Mouse (Mus musculus) midbrain, embryonic 16.5 days (tissue): ENCODE data around the gene Mettl7a3. TPM values are rescaled to one million over a fixed set of nuclear protein-coding genes. Genes with fewer than 3 reads are reported as not detected.
"Not testable (repeated sequence)": the region's sequence is repeated elsewhere in the genome, so short reads cannot be mapped to it uniquely, and the experiment has no call there.

Source experiments
- ATAC-seq: fragments of 200-750 bp; cut with Nextera tagmentation; 2 replicates; pipeline ENCODE4 v1.8.0; 2017; ENCODE audit warnings: moderate TSS enrichment
- H3K27ac ChIP-seq: fragments of 300-500 bp; sonication (generic); 2 replicates; pipeline ENCODE4 v1.5.1; 2014; ENCODE audit warnings: mild to moderate bottlenecking, low read length, mixed read lengths
- H3K27me3 ChIP-seq: fragments of 300-500 bp; sonication (generic); 2 replicates; pipeline ENCODE4 v1.6.1; 2014; ENCODE audit warnings: low read depth, low read length, mixed read lengths; ENCODE audit not compliant: control insufficient read depth, insufficient read depth
- H3K36me3 ChIP-seq: fragments of 300-500 bp; sonication (generic); 2 replicates; pipeline ENCODE4 v1.6.1; 2014; ENCODE audit warnings: mild to moderate bottlenecking, low read length, moderate library complexity, mixed read lengths; ENCODE audit not compliant: control insufficient read depth, insufficient read depth
- H3K4me1 ChIP-seq: fragments of 300-500 bp; sonication (generic); 2 replicates; pipeline ENCODE4 v1.6.1; 2014; ENCODE audit warnings: mild to moderate bottlenecking, low read length, mixed read lengths; ENCODE audit not compliant: control insufficient read depth, insufficient read depth
- H3K4me2 ChIP-seq: fragments of 300-500 bp; sonication (generic); 2 replicates; pipeline ENCODE4 v1.6.1; 2014; ENCODE audit warnings: mild to moderate bottlenecking, low read length, mixed read lengths
- H3K4me3 ChIP-seq: fragments of 300-500 bp; sonication (generic); 2 replicates; pipeline ENCODE4 v1.5.1; 2014; ENCODE audit warnings: low read depth, mild to moderate bottlenecking, low read length, moderate library complexity, mixed read lengths
- H3K9ac ChIP-seq: fragments of 300-500 bp; sonication (generic); 2 replicates; pipeline ENCODE4 v1.6.1; 2014; ENCODE audit warnings: low read depth, low read length, mixed read lengths
- H3K9me3 ChIP-seq: fragments of 300-500 bp; sonication (generic); replicated peaks from 2 replicates; pipeline ENCODE4 v1.6.1; 2014; ENCODE audit warnings: mild to moderate bottlenecking, low read length, mixed read lengths; ENCODE audit not compliant: control insufficient read depth, poor library complexity, severe bottlenecking
- WGBS: fragments of 180-500 bp; shearing (Covaris S2); extraction: QIAGEN DNeasy Blood & Tissue Kit; methylation state at CpG from one replicate; pipeline ENCODE4 v1.1.7; 2014; 5-methylcytosine and 5-hydroxymethylcytosine counted together
- polyA plus RNA-seq: library from polyadenylated mRNA; unstranded; fragments of >200 nt; fragmentation: Nextera tagmentation; extraction: Ambion mirVana; gene quantifications from 2 replicates; pipeline ENCODE4 v1.2.1, GENCODE M21; 2015

Mettl7a3 gene
- polyA plus RNA-seq, 1 experiment from 2014 or later = not detected

GRCm38 (mm10) chr15:100306201-100306600, 28.5 kb upstream of the Mettl7a3 start:
- WGBS = 85% methylated on average over 2 of the region's 2 CpGs
- H3K27me3 ChIP-seq = no peaks in the 10 kb centered on the region

DNA sequence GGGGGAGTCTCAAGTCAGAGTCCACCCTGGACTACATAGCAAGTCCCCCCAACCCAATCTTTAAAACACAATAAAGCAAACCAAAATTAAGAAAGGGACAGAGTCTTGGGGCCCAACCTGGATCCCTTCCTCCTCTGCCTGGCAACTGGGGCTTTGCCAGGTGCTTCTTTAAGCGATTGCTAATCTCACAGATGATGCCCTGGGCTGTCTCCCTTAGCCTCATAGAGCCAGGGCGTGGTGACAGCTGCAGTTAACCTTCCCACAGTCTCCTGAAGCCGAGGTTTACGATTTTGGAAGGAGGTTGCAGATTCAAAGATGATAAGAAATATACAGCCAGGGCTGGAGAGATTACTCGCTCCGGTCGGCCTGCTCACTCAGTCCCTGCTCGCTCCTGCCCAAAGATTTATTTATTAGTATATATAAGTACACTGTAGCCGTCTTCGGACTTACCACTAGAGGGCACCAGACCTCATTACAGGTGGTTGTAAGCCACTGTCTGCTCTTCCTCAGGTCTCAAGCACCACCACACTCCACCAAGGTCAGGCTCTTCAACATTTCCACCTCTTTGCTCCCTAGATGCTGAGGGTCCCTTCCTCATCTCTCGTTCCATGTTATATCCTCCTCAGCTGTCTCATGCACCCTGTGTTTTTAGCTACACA, 27.2 kb upstream of the Mettl7a3 start:
- H3K27ac ChIP-seq, H3K4me3 ChIP-seq, ATAC-seq, H3K9ac ChIP-seq, H3K27me3 ChIP-seq, H3K9me3 ChIP-seq, H3K36me3 ChIP-seq, H3K4me2 ChIP-seq, H3K4me1 ChIP-seq: not testable (repeated sequence)
- WGBS = 43% methylated on average over 11 of the region's 11 CpGs

More at GRCm38 (mm10) chr15:100306201-100306600, 28.5 kb upstream of the Mettl7a3 start:
- Histone ChIP-seq H3K27ac (no peak overlapping the region), H3K9me3 (no peaks in the 10 kb centered on the region), H3K9ac (no peak overlapping the region), H3K4me1 (peaks cover 8% of the 10 kb centered on the region), H3K36me3 (no peaks in the 10 kb centered on the region), H3K4me2 (no peak overlapping the region), H3K4me3 (no peak overlapping the region)
- ATAC-seq = no peak

GRCm38 (mm10) chr15:100312346-100312745, 22.4 kb upstream of the Mettl7a3 start:
- no peak overlapping the region for H3K9ac ChIP-seq
- no peak for ATAC-seq
- H3K4me2 ChIP-seq = no peak overlapping the region
- no peak overlapping the region for H3K4me3 ChIP-seq
- no peaks in the 10 kb centered on the region for H3K4me1 ChIP-seq
- no peaks in the 10 kb centered on the region for H3K9me3 ChIP-seq
- H3K27ac ChIP-seq = no peak overlapping the region
- no peaks in the 10 kb centered on the region for H3K27me3 ChIP-seq
- H3K36me3 ChIP-seq = no peaks in the 10 kb centered on the region
- 100% methylated on average over 2 of the region's 2 CpGs for WGBS

- no peak for ATAC-seq
Measured at GRCm38 (mm10) chr15:100314448-100315145, 20.1 kb upstream of the Mettl7a3 start.

DNA sequence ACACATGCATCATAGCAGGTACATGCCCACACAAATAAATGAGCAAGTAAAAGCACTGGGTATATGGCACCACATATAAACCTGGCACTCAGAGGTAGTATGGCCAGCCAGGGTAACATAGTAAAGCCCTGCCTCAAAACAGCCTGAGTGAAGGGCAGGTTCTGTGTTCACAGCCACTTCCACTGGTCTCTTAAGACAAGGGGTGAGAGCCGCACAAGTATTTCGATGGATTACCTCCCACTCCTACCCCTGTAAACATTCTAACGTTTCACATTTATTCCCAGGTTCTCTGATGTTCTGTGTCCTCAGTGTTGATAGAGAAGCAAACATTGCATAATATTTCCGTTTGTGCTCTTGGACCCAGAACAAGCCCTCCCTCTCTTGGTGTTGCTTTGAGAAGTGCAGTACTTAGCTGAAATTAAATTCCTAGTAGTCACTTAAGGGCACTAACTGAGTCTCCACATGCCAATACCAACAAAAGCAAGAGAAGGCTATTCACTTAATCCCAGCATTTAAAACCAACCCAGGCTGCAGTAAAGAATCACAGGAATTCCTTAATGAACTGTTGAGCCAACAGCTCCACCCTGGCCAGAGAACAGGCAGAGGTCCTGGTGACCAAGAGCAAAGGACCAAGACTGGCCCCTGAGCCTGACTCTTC, 16.6 kb upstream of the Mettl7a3 start:
- H3K9me3 ChIP-seq, H3K4me2 ChIP-seq, H3K9ac ChIP-seq, H3K27ac ChIP-seq, H3K36me3 ChIP-seq, H3K4me3 ChIP-seq, ATAC-seq, H3K27me3 ChIP-seq, H3K4me1 ChIP-seq: not testable (repeated sequence)
- 68% methylated on average over 4 of the region's 4 CpGs for WGBS

More at GRCm38 (mm10) chr15:100314448-100315145, 20.1 kb upstream of the Mettl7a3 start:
- H3K9ac ChIP-seq = no peak overlapping the region
- no peak overlapping the region for H3K4me2 ChIP-seq
- H3K27ac ChIP-seq = no peak overlapping the region
- no peaks in the 10 kb centered on the region for H3K27me3 ChIP-seq
- H3K36me3 ChIP-seq = no peaks in the 10 kb centered on the region
- H3K4me3 ChIP-seq = no peak overlapping the region
- no peaks in the 10 kb centered on the region for H3K9me3 ChIP-seq
- 90% methylated on average over 5 of the region's 5 CpGs for WGBS
- H3K4me1 ChIP-seq = no peaks in the 10 kb centered on the region

DNA sequence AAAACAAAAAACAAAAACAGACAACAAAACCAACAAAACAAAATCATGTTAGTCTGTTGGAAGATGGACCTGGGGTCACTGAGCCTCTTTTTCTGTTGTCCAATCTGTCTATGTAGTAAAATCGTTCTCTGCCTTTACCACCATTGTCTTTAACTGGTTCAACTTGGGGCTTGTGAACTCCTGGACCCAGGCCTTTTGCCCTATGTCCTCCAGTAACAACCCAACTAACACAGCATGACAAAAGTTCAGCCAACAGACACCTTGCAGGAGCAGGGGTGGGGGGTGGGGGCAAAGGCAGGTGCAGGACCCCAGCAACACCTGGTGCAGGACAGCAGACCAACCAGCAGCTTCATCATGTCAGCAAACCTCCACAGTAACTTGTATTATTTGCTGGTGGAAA, 14.8 kb upstream of the Mettl7a3 start:
- no peak overlapping the region for H3K27ac ChIP-seq
- H3K4me1 ChIP-seq = no peaks in the 10 kb centered on the region
- H3K36me3 ChIP-seq = no peaks in the 10 kb centered on the region
- H3K4me2 ChIP-seq = no peak overlapping the region
- H3K9ac ChIP-seq = no peak overlapping the region
- no peaks in the 10 kb centered on the region for H3K27me3 ChIP-seq
- no peaks in the 10 kb centered on the region for H3K9me3 ChIP-seq
- WGBS = 100% methylated on average over 1 of the region's 1 CpGs
- ATAC-seq = no peak
- no peak overlapping the region for H3K4me3 ChIP-seq

DNA sequence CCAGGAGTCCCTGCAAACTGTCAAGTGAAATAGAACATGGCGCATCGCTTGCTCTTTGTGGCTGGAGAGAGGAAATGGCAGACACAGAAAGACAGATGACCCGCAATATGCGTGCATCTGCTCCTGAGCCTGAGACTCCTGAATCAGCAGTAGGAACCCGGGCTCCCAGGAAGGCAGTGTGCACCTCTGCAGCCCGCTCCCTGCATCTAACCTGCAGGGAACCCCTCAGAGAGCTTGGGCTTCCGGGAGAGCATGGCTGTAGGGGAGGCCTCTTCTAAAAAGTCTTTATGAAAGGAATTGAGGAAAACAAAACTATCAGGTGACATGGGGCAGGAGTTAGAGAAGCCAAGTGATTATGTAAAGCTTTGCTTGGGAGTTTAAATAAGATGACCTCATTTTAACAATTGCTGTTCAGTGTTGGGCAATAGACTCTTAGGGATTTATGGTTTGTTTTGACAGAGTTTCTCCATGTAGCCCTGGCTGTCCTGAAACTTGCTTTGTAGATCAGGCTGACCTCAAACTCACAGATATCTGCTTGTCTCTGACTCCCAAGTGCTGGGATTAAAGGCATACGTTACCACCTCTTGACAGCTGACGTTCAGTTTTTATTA, 14.3 kb upstream of the Mettl7a3 start:
- Histone ChIP-seq H3K9me3 (no peaks in the 10 kb centered on the region), H3K4me2 (no peak overlapping the region), H3K27me3 (no peaks in the 10 kb centered on the region), H3K36me3 (no peaks in the 10 kb centered on the region), H3K4me3 (no peak overlapping the region), H3K9ac (no peak overlapping the region), H3K27ac (no peak overlapping the region), H3K4me1 (no peaks in the 10 kb centered on the region)
- WGBS = 86% methylated on average over 9 of the region's 9 CpGs
- ATAC-seq = no peak

DNA sequence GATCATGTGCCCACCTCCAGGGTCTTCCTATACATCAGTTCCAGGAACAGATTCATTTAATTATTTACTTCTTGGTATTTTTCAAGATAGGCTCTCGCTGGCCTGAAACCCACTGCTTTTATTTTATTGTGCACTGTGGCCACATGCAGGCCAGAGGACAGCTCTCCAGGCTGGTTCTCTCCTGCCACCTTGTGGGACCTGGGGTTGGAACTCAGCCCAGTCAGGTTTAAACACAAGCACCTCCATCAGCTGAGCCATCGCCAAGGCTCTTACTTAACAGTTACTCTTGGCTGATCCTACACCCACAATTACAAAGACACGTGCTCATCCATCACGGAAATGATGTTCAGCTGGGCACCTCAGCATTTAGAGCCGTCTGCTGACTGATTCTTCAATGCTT, 13.6 kb upstream of the Mettl7a3 start:
- WGBS = 58% methylated on average over 5 of the region's 5 CpGs
- H3K9ac ChIP-seq = no peak overlapping the region
- H3K4me3 ChIP-seq = no peak overlapping the region
- H3K36me3 ChIP-seq = no peaks in the 10 kb centered on the region
- no peaks in the 10 kb centered on the region for H3K9me3 ChIP-seq
- no peaks in the 10 kb centered on the region for H3K4me1 ChIP-seq
- no peak overlapping the region for H3K4me2 ChIP-seq
- ATAC-seq = no peak
- no peaks in the 10 kb centered on the region for H3K27me3 ChIP-seq
- H3K27ac ChIP-seq = no peak overlapping the region
